Mouse (Mus musculus) liver, adult 2 months (tissue): ENCODE results near the gene Nme1. TPM values are rescaled to one million over a fixed set of nuclear protein-coding genes. Genes with fewer than 3 reads are reported as not detected.

ENCODE experiments used
- DNase-seq: peaks from one replicate; pipeline ENCODE4 v3.0.0-alpha.2; 2011; ENCODE audit warnings: low read depth, low spot score; ENCODE audit errors: extremely low read depth
- H3K27ac ChIP-seq: fragments of 200-500 bp; replicated peaks from 2 replicates; pipeline ENCODE4 v1.5.1; 2012; ENCODE audit warnings: low read depth, mild to moderate bottlenecking, control low read depth, inconsistent platforms, low read length; ENCODE audit not compliant: insufficient read depth
- H3K27me3 ChIP-seq: fragments of 200-500 bp; 2 replicates; pipeline ENCODE4 v1.6.1; 2012; ENCODE audit warnings: mild to moderate bottlenecking, moderate library complexity, low read length, inconsistent platforms; ENCODE audit not compliant: control insufficient read depth, insufficient read depth
- H3K36me3 ChIP-seq: fragments of 200-500 bp; 2 replicates; pipeline ENCODE4 v1.6.1; 2012; ENCODE audit warnings: low read length, inconsistent platforms; ENCODE audit not compliant: control insufficient read depth, insufficient read depth
- H3K4me1 ChIP-seq: fragments of 200-500 bp; 2 replicates; pipeline ENCODE4 v1.6.1; 2011; ENCODE audit warnings: low read length; ENCODE audit not compliant: control insufficient read depth, insufficient read depth
- H3K4me3 ChIP-seq: fragments of 200-500 bp; 2 replicates; pipeline ENCODE4 v1.5.1; 2011; ENCODE audit warnings: low read depth, mild to moderate bottlenecking, control low read depth, low read length, moderate library complexity; ENCODE audit not compliant: insufficient read depth
- H3K79me2 ChIP-seq: fragments of 200-500 bp; 2 replicates; pipeline ENCODE4 v1.6.1; 2012; ENCODE audit warnings: inconsistent platforms, mild to moderate bottlenecking, low read length, moderate library complexity; ENCODE audit not compliant: control insufficient read depth, insufficient read depth
- H3K9ac ChIP-seq: fragments of 200-500 bp; 2 replicates; pipeline ENCODE4 v1.6.1; 2012; ENCODE audit warnings: low read depth, mild to moderate bottlenecking, control low read depth, inconsistent platforms, low read length
- CTCF ChIP-seq: fragments of 200-500 bp; IDR thresholded peaks from 2 replicates; pipeline ENCODE4 v1.5.1; 2011; ENCODE audit warnings: low read depth, low read length, control low read depth
- POLR2A ChIP-seq: fragments of 200-500 bp; IDR thresholded peaks from 2 replicates; pipeline ENCODE4 v1.6.1; 2011; ENCODE audit warnings: low read length, control low read depth; ENCODE audit not compliant: insufficient read depth; ENCODE audit errors: extremely low read depth
- WGBS: fragments of 180-500 bp; shearing (Covaris S2); methylation state at CpG from one replicate; pipeline ENCODE4 v1.1.7; 2018; 5-methylcytosine and 5-hydroxymethylcytosine counted together
- polyA plus RNA-seq: library from polyadenylated mRNA; depleted of rRNA; stranded (reverse); fragments of >200 nt; gene quantifications from 2 replicates; pipeline ENCODE4 v1.2.3, GENCODE M21; 2012
- total RNA-seq: library from RNA; depleted of rRNA; stranded (reverse); fragments of >200 nt; gene quantifications from 2 replicates; pipeline ENCODE4 v1.2.3, GENCODE M21; 2014

The Nme1 gene
- total and polyA plus RNA-seq, 2 experiments = 20.7 to 73.7 TPM

DNA sequence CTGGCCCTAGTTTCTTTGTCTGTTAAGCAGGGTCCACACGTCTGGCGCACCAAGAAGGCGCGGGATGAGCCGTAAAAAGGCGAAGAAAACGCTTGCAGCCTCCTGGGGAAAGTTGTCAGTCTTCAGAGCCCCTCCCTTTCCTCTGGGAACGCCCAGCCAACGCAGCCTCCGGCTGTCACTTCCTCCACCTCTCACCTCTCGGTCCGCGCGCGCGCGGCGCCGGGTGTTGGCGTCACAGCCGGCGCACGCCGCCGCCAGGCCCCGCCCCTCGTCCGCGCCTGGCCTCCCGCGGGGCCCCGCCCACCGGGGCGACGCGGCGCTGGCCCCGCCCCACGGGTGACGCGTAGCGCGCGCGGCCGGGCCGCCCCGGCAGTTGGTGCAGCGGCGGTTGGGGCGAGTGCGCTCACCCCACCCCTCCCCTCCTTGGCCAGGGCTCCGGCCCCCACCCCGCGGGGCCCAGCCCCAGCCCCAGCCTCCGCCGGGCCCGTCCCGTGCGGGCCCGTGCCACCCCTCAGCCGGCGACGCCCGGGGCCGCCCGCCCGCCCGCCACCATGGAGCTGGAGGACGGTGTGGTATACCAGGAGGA, 27.5 kb upstream of the Nme1 start, which contains the start of gene Spag9:
TSS of gene Spag9 (plus strand) at position 372 of the 586 bp plus-strand sequence.
- TF ChIP-seq POLR2A (peak; percentile 78), CTCF (no peak)
- Histone ChIP-seq H3K79me2 (peaks cover 18% of the 10 kb centered on the region), H3K9ac (peak within 1 kb of the TSS; percentile 96), H3K27ac (peak within 1 kb of the TSS; percentile 99), H3K36me3 (no peaks in the 10 kb centered on the region), H3K4me3 (peak within 1 kb of the TSS; percentile 84), H3K27me3 (no peaks in the 10 kb centered on the region), H3K4me1 (peaks cover 20% of the 10 kb centered on the region)
- DNase-seq = peak; percentile 84
- under 1% methylated on average over 65 of the region's 70 CpGs for WGBS

DNA sequence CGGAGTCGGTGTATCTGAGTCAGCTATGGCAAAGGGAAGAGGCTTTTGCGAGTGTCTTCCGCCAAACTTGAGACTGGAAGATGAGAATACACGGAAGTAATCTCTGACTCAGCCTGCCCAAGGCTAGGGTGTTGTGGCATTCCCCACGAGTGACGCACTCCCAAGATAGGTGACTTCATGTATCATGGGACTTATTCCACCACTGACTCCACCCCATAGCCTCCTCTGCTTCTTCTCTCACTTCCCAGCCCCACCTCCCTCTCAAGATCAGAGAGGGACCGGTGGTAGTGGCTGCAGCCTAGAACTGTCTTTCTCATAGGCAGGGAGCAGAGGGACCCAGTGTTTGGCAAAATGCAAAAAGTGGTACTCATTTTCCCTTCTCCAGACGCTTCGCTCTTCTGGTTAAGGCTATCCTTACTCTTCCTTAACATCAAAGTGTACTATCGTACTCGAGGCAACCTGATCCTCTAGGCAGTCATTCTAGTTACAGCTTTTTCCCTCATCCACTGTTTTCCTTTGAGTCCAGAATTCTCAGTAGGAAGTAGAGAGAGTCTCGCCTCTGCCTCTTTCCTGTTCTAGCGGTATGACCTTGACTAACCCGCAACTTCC, 26.9 kb upstream of the Nme1 start:
- TF ChIP-seq CTCF (no peak), POLR2A (0 out of 2 replicates have a peak, but pooled peaks have one; percentile 4)
- Histone ChIP-seq H3K79me2 (peaks cover 16% of the 10 kb centered on the region), H3K9ac (peak overlapping the region; percentile 91), H3K27me3 (no peaks in the 10 kb centered on the region), H3K27ac (peak overlapping the region; percentile 99), H3K4me3 (peak overlapping the region; percentile 69), H3K36me3 (no peaks in the 10 kb centered on the region), H3K4me1 (peaks cover 18% of the 10 kb centered on the region)
- WGBS = 6% methylated on average over 15 of the region's 15 CpGs
- DNase-seq = peak; percentile 76

DNA sequence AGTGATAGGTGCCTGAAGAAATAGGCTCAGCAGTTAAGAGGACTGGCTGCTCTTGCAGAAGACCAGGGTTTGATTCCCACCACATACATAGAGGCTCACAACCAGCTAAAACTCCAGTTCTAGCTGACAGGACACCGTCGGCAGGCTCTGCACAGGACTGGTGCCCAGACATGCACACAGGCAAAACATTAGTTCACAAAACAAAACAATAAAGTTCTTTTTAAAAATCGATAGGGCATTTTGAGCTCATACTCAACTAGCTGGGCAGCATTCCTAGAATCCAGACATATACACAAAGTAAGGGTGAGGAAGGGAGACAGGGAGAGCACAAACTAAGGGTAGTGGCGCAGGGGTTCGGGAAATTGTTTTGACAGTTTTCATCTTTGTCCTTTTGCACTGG, 26.2 kb upstream of the Nme1 start:
- peak overlapping the region; percentile 91 for H3K9ac ChIP-seq
- peak overlapping the region; percentile 69 for H3K4me3 ChIP-seq
- DNase-seq = peak; percentile 66
- H3K4me1 ChIP-seq = peaks cover 15% of the 10 kb centered on the region; the same call in 1 of the 2 replicates
- H3K79me2 ChIP-seq = peaks cover 13% of the 10 kb centered on the region
- 12% methylated on average over 5 of the region's 5 CpGs for WGBS
- no peaks in the 10 kb centered on the region for H3K36me3 ChIP-seq
- no peak for TF ChIP-seq CTCF
- TF ChIP-seq POLR2A = no peak
- H3K27ac ChIP-seq = peak overlapping the region; percentile 99
- no peaks in the 10 kb centered on the region for H3K27me3 ChIP-seq

DNA sequence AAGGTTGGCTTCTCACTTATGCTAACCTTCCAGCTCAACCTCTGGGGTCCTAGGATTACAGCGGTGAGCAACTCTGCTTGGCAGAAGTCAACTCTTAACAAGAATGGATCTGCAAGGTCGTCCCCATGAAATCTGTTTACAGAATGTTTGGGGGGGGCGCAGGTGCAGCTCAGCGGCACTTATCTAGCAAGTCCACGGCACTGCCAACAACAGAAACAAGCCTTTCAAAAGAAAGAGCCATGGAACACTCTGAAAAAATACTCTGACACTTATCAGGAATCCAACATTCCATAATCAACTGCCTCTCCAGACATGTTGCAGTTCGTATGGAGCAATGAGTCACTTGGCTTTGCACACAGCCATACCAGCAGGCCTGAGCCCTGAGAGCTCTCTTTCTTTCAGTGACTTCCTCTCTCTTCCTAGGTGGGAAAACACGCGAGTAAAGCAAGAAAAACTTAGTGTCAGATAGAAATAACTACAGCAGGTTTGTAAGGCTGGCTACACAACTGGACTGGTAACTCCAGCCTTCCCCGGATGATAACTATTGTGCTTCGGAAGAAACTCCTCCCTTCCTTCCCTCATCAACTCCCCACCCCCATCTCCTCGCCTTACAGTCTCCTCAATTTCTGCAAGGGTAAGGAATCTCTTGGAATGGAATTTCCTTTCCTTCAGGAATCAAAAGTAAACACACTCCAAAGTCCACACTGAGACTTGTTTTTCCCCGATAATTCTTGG, 20.2 kb upstream of the Nme1 start:
- Histone ChIP-seq H3K4me3 (no peak overlapping the region), H3K27ac (peak overlapping the region; percentile 64), H3K36me3 (no peaks in the 10 kb centered on the region), H3K4me1 (peaks cover 6% of the 10 kb centered on the region; the same call in 1 of the 2 replicates), H3K79me2 (no peaks in the 10 kb centered on the region), H3K27me3 (no peaks in the 10 kb centered on the region), H3K9ac (0 out of 2 replicates have a peak overlapping the region, but pooled peaks have one; percentile 13)
- TF ChIP-seq POLR2A (no peak), CTCF (no peak)
- 59% methylated on average over 12 of the region's 12 CpGs for WGBS
- DNase-seq = no peak

DNA sequence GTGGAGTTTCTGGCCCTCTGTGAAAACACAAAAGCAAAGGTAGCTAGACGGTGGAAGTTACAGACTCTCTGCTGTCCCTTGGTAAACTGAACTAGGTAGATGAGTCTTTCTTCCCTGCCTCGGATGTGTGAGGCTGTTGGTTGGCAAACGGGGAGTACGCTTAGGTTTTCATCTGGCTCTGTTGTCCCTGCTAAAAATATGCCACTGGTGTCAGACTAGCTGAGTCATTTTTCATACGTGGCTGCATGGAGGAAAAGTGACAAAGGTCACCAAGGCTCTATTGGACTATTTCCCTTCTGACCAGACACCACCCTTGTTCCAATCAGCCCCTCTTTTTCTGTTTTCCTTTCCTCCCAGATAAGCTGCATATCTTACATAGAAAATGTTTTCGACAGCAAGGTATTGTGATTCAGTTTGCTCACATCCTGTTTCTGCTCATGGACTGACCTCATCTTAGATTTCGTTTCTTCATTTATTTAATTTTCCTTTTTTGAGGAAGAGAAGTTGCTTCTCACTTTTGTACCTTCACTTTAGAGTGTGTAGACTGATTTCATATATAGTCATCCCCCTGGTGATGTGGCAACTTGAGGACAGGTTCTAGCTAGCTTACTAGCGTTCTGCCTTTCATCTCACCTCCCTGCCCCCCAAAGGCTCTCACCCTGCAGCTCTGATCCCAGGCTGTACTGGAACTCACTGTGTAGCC, 19.5 kb upstream of the Nme1 start:
- TF ChIP-seq CTCF (no peak), POLR2A (no peak)
- WGBS = 44% methylated on average over 8 of the region's 8 CpGs
- Histone ChIP-seq H3K4me1 (peaks cover 6% of the 10 kb centered on the region; the same call in 1 of the 2 replicates), H3K4me3 (no peak overlapping the region), H3K9ac (no peak overlapping the region), H3K27me3 (no peaks in the 10 kb centered on the region), H3K79me2 (no peaks in the 10 kb centered on the region), H3K36me3 (no peaks in the 10 kb centered on the region), H3K27ac (peak overlapping the region; percentile 73)
- DNase-seq = peak; percentile 59
